Mouse (Mus musculus) forebrain, embryonic 10.5 days (tissue): ENCODE measurements around the gene Tsr2. TPM values are rescaled to one million over a fixed set of nuclear protein-coding genes. Genes with fewer than 3 reads are reported as not detected.

ENCODE experiments used
- DNase-seq: peaks from one replicate; pipeline ENCODE4 v3.0.0-alpha.2; 2017; ENCODE audit warnings: low spot score; ENCODE audit errors: extremely low spot score
- H3K27ac ChIP-seq: fragments of 300-500 bp; sonication (generic); 2 replicates; pipeline ENCODE4 v1.5.1; 2016; ENCODE audit warnings: mild to moderate bottlenecking
- H3K27me3 ChIP-seq: fragments of 300-500 bp; sonication (generic); 2 replicates; pipeline ENCODE4 v1.6.1; 2016; ENCODE audit warnings: mild to moderate bottlenecking; ENCODE audit not compliant: poor library complexity, severe bottlenecking
- H3K36me3 ChIP-seq: fragments of 300-500 bp; sonication (generic); replicated peaks from 2 replicates; pipeline ENCODE4 v1.6.1; 2016; ENCODE audit warnings: mild to moderate bottlenecking, moderate library complexity
- H3K4me1 ChIP-seq: fragments of 300-500 bp; sonication (generic); 2 replicates; pipeline ENCODE4 v1.6.1; 2016
- H3K4me3 ChIP-seq: fragments of 300-500 bp; sonication (generic); 2 replicates; pipeline ENCODE4 v1.5.1; 2016; ENCODE audit warnings: mild to moderate bottlenecking, moderate library complexity
- H3K9me3 ChIP-seq: fragments of 300-500 bp; sonication (generic); 2 replicates; pipeline ENCODE4 v1.6.1; 2016; ENCODE audit warnings: mild to moderate bottlenecking, moderate library complexity
- WGBS: fragments of 180-500 bp; shearing (Covaris S2); methylation state at CpG from one replicate; pipeline ENCODE4 v1.1.7; 2016; 5-methylcytosine and 5-hydroxymethylcytosine counted together
- polyA plus RNA-seq: library from polyadenylated mRNA; unstranded; fragments of >200 nt; fragmentation: Nextera tagmentation; extraction: Ambion mirVana; gene quantifications from 2 replicates; pipeline ENCODE4 v1.2.1, GENCODE M21; 2016

The Tsr2 gene
- polyA plus RNA-seq, 1 experiment from 2014 or later: 64.6 TPM

GRCm38 (mm10) chrX:151066071-151066666 lies 30.2 kb downstream of the Tsr2 start:
- peaks cover 58% of the 10 kb centered on the region for H3K27me3 ChIP-seq

GRCm38 (mm10) chrX:151061615-151062299 lies 34.6 kb downstream of the Tsr2 start:
- no peak for DNase-seq
- Histone ChIP-seq H3K36me3 (peaks cover 22% of the 10 kb centered on the region), H3K9me3 (no peaks in the 10 kb centered on the region), H3K27me3 (peaks cover 36% of the 10 kb centered on the region), H3K4me3 (no peak overlapping the region), H3K27ac (no peak overlapping the region), H3K4me1 (no peaks in the 10 kb centered on the region)
- WGBS: 79% methylated on average over 3 of the region's 3 CpGs

More at GRCm38 (mm10) chrX:151066071-151066666, 30.2 kb downstream of the Tsr2 start:
- Histone ChIP-seq H3K27ac (no peak overlapping the region), H3K4me3 (no peak overlapping the region), H3K4me1 (no peaks in the 10 kb centered on the region), H3K9me3 (no peaks in the 10 kb centered on the region), H3K36me3 (peaks cover 52% of the 10 kb centered on the region)
- WGBS: 91% methylated on average over 7 of the region's 7 CpGs
- DNase-seq: no peak

GRCm38 (mm10) chrX:151059346-151059745 lies 37.0 kb downstream of the Tsr2 start:
- Histone ChIP-seq H3K27ac (no peak overlapping the region), H3K27me3 (peaks cover 49% of the 10 kb centered on the region), H3K9me3 (no peaks in the 10 kb centered on the region), H3K4me3 (no peak overlapping the region), H3K36me3 (peaks cover 18% of the 10 kb centered on the region), H3K4me1 (peaks cover 13% of the 10 kb centered on the region)
- 91% methylated on average over 1 of the region's 1 CpGs for WGBS
- DNase-seq: no peak

- DNase-seq: no peak
- H3K27me3 ChIP-seq: peaks cover 51% of the 10 kb centered on the region
- H3K9me3 ChIP-seq: no peaks in the 10 kb centered on the region
- no peak overlapping the region for H3K27ac ChIP-seq
- 7% methylated on average over 1 of the region's 1 CpGs for WGBS
- peaks cover 22% of the 10 kb centered on the region for H3K4me1 ChIP-seq
- H3K36me3 ChIP-seq: peaks cover 23% of the 10 kb centered on the region
- H3K4me3 ChIP-seq: no peak overlapping the region
These were observed 40.8 kb downstream of the Tsr2 start for GRCm38 (mm10) chrX:151055559-151055958.

GRCm38 (mm10) chrX:151054489-151054888 lies 41.9 kb downstream of the Tsr2 start:
- H3K27me3 ChIP-seq: peaks cover 50% of the 10 kb centered on the region
- 92% methylated on average over 5 of the region's 6 CpGs for WGBS
- H3K27ac ChIP-seq: no peak overlapping the region
- no peak for DNase-seq
- no peak overlapping the region for H3K4me3 ChIP-seq
- no peaks in the 10 kb centered on the region for H3K9me3 ChIP-seq
- peaks cover 33% of the 10 kb centered on the region for H3K4me1 ChIP-seq
- H3K36me3 ChIP-seq: peaks cover 26% of the 10 kb centered on the region

GRCm38 (mm10) chrX:151050337-151050736 lies 46.0 kb downstream of the Tsr2 start:
- peaks cover 48% of the 10 kb centered on the region for H3K4me1 ChIP-seq
- WGBS: 80% methylated on average over 7 of the region's 7 CpGs

GRCm38 (mm10) chrX:151049661-151050215 lies 46.6 kb downstream of the Tsr2 start:
- DNase-seq: no peak
- WGBS: 58% methylated on average over 8 of the region's 8 CpGs
- Histone ChIP-seq H3K36me3 (peaks cover 11% of the 10 kb centered on the region), H3K27ac (0 out of 2 replicates have a peak overlapping the region, but pooled peaks have one; percentile 15), H3K4me3 (peak overlapping the region; percentile 74), H3K9me3 (0 out of 2 replicates have a peak, but pooled peaks cover 2% of the 10 kb centered on the region), H3K27me3 (peaks cover 37% of the 10 kb centered on the region), H3K4me1 (peaks cover 42% of the 10 kb centered on the region)

More at GRCm38 (mm10) chrX:151050337-151050736, 46.0 kb downstream of the Tsr2 start:
- H3K36me3 ChIP-seq: peaks cover 11% of the 10 kb centered on the region
- no peak overlapping the region for H3K27ac ChIP-seq
- no peak overlapping the region for H3K4me3 ChIP-seq
- no peak for DNase-seq
- H3K9me3 ChIP-seq: 0 out of 2 replicates have a peak, but pooled peaks cover 2% of the 10 kb centered on the region
- H3K27me3 ChIP-seq: peaks cover 42% of the 10 kb centered on the region

- peaks cover 26% of the 10 kb centered on the region; the same call in 1 of the 2 replicates for H3K27me3 ChIP-seq
- WGBS: 25% methylated on average over 53 of the region's 56 CpGs
These were observed 48.8 kb downstream of the Tsr2 start for GRCm38 (mm10) chrX:151047431-151048058.

GRCm38 (mm10) chrX:151046777-151047430 lies 49.4 kb downstream of the Tsr2 start:
- Histone ChIP-seq H3K36me3 (peaks cover 11% of the 10 kb centered on the region), H3K27me3 (peaks cover 26% of the 10 kb centered on the region; the same call in 1 of the 2 replicates), H3K4me1 (peaks cover 29% of the 10 kb centered on the region), H3K4me3 (peak overlapping the region; percentile 74), H3K27ac (peak overlapping the region; percentile 94), H3K9me3 (0 out of 2 replicates have a peak, but pooled peaks cover 2% of the 10 kb centered on the region)
- WGBS: 26% methylated on average over 43 of the region's 62 CpGs
- peak; percentile 80 for DNase-seq

More at GRCm38 (mm10) chrX:151047431-151048058, 48.8 kb downstream of the Tsr2 start:
- peak overlapping the region; percentile 94 for H3K27ac ChIP-seq
- DNase-seq: peak; percentile 31
- H3K36me3 ChIP-seq: peaks cover 11% of the 10 kb centered on the region
- 0 out of 2 replicates have a peak, but pooled peaks cover 2% of the 10 kb centered on the region for H3K9me3 ChIP-seq
- H3K4me1 ChIP-seq: peaks cover 29% of the 10 kb centered on the region
- H3K4me3 ChIP-seq: peak overlapping the region; percentile 74

- H3K9me3 ChIP-seq: 0 out of 2 replicates have a peak, but pooled peaks cover 2% of the 10 kb centered on the region
- peaks cover 9% of the 10 kb centered on the region for H3K36me3 ChIP-seq
- peaks cover 29% of the 10 kb centered on the region for H3K4me1 ChIP-seq
- peak overlapping the region; percentile 74 for H3K4me3 ChIP-seq
- peaks cover 26% of the 10 kb centered on the region; the same call in 1 of the 2 replicates for H3K27me3 ChIP-seq
- H3K27ac ChIP-seq: peak overlapping the region; percentile 94
- DNase-seq: no peak
- 55% methylated on average over 11 of the region's 11 CpGs for WGBS
These were observed 50.0 kb downstream of the Tsr2 start for GRCm38 (mm10) chrX:151046321-151046720.

GRCm38 (mm10) chrX:151045850-151046249 lies 50.5 kb downstream of the Tsr2 start, which contains the start of gene Fgd1:
Fgd1 (plus strand) TSS chrX:151046150.
- H3K27me3 ChIP-seq: peaks cover 27% of the 10 kb centered on the region; the same call in 1 of the 2 replicates
- DNase-seq: no peak
- H3K27ac ChIP-seq: peak within 1 kb of the TSS; percentile 94
- H3K4me1 ChIP-seq: peaks cover 29% of the 10 kb centered on the region
- peaks cover 6% of the 10 kb centered on the region for H3K36me3 ChIP-seq
- H3K4me3 ChIP-seq: peak within 1 kb of the TSS; percentile 74
- WGBS: 93% methylated on average over 8 of the region's 8 CpGs
- 0 out of 2 replicates have a peak, but pooled peaks cover 2% of the 10 kb centered on the region for H3K9me3 ChIP-seq

GRCm38 (mm10) chrX:151041223-151041622 lies 55.1 kb downstream of the Tsr2 start:
- no peak overlapping the region for H3K27ac ChIP-seq
- H3K36me3 ChIP-seq: no peaks in the 10 kb centered on the region
- 0 out of 2 replicates have a peak, but pooled peaks cover 1% of the 10 kb centered on the region for H3K4me1 ChIP-seq
- no peak for DNase-seq
- no peak overlapping the region for H3K4me3 ChIP-seq
- no peaks in the 10 kb centered on the region for H3K9me3 ChIP-seq
- 46% methylated on average over 5 of the region's 5 CpGs for WGBS
- peaks cover 29% of the 10 kb centered on the region for H3K27me3 ChIP-seq
